Mouse (Mus musculus) mesoderm, embryonic 11.5 days (tissue): Measurements from ENCODE around the gene Cadps.
A peak's percentile ranks its signal among the peaks of the same experiment; 100 is the strongest.

Experiments
- DNase-seq: peaks from one replicate; pipeline ENCODE4 v3.0.0-alpha.2; 2012; ENCODE audit warnings: low read depth, low spot score

Gene Cadps

DNA sequence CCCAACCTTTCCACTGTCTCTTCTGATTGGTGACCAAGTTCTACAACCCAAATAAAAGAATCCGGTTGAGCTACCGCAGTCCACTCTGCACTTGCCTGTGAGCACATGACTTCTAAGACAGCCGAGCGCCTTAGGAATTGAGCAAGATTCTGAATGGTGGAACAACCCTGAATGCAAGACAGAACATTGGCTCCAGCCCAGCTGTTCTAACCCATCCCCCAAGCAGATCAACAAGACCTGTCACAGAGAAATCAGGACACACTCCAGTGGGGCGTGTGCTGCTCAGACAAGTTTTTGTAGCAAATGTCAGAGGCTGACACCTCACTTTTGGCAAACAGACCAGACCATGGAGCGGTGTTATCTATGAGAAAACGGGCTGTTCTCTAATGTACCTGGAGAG is 431.7 kb downstream of the Cadps start:
- DNase-seq: no peak

DNA sequence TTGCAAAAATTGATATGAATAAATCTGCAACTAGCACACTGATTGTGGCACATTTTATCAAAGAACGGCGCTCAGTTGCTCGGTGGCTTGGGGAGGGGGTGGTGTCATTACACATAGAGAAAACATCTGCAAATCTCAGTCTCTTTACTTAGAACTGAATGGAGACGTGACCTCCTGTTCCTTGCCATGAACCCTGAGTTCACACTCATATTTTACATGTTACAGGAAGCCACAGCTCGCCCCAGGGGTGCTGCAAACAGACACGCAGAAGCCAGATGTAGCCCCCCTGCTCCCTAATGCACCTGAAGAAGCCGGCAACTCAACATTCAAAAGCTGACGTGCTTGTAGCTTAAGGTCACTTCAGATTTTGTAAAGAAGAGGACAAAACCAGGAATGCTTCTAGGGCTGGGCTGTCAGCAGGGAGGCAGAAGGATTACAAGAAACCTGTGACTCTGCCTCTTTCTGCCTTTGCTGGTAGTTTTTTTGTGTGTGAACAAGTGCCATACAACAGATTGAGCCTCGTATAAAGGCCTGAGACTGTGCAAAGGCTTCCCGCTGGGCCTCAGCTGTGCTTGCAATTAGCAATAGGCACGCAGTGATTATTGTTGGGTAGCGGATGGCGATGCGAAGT is 434.0 kb downstream of the Cadps start:
- peak; percentile 57 for DNase-seq

DNA sequence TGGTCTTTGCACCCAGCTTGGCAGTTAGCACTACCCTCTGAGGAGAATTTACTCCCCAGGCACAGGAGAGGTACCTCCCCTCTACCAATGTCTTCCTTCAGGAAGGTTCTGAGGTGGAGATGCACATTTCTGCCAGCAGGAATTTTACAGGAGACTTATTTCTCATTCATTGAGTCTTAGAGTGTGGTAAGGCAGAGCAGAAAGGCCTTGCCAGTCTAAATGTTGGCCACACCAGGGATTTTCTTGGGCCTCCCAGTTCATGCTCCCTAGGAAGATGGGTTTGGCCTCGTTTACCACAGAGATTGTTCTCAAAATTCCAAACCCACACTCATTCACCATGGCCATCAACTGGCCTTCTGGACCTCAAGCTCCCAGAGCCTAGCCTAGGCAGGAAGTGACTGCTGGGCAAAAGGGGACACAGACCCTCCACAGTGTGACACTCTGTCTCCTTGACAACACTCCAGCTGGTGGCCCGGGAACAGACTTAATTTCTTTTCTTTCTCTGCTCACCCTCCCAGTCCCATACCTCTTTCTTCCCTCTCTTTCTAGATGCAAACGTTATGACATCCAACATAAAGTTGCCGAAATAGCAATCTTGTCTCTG is 434.6 kb downstream of the Cadps start:
- peak; percentile 56 for DNase-seq

DNA sequence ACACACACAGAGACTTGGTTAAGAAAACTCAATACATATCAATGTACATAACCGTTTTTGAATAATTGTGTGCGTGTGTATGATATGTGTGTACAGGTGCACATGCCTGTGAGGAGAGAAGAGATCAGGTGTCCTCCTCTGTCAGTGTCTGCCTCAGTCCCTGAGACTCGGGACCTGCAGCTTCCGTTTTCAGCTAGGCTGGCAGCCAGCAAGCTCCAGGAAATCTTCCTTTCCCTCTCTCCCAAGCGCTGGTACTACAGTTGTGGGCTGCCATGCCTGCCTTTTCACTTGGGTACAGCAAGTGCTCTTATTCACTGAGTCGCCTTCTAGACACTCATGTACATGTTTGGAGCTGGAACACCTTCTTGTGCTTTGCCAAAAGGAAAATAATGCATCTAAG is 435.7 kb downstream of the Cadps start:
- no peak for DNase-seq

DNA sequence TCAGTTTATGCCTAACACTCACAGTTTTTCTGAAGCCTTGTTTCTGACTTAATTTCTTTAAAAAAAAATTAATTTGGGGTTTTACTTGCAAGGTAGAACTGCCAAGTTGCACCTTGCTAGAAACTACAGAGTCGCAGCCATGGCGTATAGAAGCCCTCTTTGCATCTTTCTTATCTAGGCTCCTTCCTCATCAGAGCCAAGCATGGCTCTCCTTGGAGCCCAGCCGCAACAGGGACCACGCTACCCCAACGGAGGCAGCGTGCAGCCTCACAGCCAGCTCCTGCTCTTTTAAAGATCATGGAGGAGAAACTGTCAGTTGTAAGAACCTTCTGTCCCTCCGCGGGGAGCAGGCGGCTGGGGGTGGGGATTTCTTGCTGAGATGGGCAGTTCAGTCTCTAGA is 445.0 kb downstream of the Cadps start:
- DNase-seq: no peak

DNA sequence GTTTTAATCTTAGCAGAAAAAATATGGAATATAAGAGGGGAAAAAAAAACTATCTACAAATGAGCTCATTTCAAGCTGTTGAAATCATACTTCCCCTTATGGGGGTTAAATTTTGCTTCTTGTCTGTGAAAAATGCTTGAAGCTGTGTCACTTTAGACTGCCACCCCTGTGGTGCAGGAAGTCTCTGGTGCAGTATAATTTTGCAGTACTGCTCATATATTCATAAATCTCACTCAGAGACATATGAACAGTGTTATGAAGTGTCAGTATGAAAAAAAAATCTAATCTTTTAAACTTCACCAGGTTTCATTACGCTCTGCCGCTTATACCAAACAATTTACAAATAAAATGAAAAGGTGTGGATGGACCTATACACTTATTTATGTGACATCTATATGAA is 445.6 kb downstream of the Cadps start:
- DNase-seq: no peak

DNA sequence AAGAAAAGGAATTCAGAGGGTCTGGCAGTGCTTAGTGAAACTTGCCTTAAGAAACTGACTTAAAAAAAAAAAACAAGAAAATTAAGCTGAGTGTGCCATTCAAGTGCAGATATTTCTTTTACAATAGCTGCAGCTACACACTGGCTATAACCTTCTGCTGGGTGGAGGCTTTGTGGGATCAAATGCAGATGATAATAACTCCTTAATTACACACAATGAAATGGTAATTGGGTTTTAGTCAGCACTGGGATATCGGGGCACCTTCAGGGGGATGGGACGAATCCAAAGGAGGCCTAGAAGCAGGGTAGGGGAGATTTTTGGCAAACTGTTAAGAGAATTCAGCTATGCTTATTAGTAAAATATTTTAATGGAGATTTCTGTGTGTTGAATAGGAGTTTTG is 447.4 kb downstream of the Cadps start:
- no peak for DNase-seq

DNA sequence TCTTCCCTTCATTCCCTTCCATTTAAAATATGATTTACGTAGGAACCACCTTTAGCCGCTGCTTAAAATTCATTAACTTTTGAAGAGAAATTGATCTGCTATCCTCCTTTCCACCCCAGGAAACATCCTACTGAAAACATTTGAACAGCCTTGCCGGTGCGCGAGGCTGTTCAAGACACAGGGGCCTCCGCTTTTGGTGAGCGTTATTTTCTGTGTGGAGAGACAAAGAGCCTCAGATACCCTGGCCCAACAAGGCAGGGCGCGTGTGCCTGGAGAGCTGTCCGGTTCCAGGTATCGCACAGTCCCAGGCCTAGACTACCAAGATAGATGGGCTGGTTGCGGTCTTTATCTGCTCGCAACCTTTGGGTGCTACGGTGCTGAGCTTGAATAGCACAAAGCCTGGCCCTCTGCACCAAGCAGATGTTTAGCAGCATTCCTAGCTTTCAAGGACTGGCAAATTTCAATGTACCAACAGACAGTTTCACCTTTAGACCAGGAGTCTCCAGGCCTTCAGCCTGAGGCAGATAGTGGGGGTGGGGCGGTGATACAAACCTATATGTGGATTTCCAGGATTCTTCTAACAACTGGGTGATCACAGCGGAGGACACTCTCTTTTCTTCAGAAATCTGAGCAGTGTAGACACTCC is 472.5 kb downstream of the Cadps start:
- peak; percentile 14 for DNase-seq

DNA sequence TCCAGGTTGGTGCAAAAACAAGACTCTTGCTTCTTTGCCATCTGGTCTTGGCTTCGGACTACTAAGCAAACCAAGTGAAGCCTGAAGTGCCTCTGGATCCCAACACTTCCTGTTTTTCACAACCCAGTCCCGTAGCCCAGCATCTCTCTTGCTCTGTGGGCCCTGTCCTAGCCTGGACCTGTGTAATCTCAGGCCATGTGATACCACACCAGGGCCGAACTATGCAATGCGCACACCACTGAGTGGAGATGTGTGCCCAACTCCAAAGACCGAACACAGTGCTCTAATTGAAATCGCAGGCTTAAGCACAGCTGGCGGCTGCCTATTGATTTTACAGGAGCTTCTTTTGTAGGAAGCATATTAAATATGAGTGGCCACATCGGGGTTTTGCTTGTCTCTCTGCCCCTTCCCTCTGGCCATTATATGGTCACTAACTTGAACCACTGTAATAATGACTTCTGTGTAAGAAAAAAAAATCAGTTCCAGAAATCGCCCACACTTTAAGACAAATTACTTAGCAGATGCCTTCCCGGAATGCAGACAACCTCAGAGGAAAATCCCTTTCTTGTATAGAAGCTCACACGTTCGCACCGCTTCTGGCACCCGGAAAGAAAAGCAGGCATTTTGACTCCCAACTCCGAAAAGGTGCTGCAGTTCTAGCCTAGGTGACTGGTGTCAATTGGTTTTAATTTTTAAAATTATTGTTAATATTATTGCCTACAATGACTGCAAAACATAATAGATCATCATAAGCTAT is 473.4 kb downstream of the Cadps start:
- peak; percentile 18 for DNase-seq

DNA sequence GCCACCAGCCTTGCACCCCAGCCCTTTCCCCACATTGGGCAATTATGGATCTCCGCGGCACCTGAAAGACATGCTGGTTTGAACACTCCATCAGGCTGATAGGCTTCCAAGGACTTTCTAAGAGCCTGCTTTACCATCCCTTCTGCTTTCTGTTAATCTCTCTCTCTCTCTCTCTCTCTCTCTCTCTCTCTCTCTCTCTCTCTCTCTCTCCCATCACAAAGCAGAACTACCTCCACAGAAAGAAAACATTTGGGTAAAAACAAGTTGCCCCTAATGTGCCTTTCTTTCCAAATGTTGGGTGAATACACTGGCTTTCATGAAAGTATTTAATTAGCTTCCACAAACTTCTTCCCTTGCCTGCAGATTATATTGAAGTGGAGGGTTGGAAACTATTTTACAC is 474.8 kb downstream of the Cadps start, which contains the start of gene Fezf2:
Gene Fezf2 (minus strand): TSS at position 101 of the 400 bp plus-strand sequence.
- no peak for DNase-seq

DNA sequence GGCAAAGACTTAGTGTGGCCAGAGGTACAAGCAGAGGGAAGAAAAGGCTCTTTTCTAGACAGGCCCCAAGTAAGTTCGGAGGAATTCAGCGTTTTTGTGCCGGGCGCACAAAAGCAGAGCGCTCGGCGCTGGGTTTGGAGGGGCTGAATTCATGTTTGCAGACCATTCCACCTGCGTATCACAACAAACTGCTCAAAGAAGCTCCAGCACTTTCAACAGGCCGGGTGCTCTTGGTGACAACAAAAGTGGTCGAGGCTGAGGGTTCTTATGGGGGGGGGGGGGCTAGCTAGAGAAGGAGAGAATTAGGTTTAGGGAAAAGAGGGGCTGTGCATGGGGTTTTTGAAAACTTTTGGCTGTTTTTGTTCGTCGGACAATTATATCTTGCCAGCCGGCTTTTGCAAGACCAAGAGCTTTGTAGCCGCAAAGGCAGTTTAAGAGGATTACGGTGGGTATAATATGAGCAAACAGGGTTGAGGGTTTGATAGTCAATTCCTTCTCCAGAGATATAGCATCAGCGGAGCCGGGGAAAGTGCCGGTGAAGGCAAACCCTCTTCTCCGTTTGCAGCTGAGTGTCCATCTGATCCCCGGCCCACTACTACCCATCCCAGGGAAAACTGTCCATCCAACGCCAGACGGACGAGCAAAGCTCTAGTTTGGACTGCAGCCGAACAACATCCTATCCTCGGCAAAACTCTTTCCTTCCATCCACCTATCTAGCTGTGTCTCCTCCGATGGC is 475.8 kb downstream of the Cadps start:
- DNase-seq: peak; percentile 21

DNA sequence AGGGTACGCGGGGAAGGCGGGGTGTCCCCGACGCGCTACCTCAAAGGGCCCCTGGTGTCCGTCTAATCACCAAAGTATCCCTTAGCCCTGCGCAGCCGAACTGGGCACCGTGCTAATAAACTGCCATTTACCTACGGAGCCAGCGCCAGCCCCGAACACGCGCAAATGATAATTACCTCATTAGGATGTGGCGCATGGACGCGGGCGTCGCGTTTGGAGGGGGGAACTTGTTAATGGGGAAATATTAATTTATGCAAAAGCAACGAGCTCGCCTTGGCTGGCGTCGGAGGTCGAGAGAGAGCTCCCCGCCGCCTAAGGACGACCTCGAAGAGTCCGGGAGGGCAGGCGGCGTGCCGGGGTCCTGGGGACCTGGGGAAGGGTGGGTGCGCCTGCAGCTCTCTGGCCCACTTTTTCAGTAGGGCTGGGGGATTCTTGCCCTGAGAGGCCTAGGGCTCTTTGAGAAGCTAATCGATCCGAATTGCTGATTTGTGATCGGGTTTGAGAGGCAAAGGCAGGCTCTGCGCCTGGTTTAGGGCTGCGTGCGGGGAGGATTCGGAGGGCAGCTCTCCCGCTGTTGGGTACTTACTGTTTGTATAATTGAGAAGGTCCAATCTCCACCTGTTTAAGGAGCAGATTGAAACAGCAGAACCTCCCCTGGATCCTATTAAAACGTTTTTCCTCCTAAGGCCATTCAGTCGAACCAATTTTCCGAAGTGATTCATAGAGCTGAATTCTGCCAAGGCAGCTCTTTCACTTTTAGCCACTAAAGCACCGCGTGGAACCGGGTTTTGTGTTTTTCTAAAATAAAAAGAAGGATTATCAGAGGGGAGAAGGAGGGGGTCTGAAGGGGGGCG is 476.6 kb downstream of the Cadps start:
- peak; percentile 18 for DNase-seq

DNA sequence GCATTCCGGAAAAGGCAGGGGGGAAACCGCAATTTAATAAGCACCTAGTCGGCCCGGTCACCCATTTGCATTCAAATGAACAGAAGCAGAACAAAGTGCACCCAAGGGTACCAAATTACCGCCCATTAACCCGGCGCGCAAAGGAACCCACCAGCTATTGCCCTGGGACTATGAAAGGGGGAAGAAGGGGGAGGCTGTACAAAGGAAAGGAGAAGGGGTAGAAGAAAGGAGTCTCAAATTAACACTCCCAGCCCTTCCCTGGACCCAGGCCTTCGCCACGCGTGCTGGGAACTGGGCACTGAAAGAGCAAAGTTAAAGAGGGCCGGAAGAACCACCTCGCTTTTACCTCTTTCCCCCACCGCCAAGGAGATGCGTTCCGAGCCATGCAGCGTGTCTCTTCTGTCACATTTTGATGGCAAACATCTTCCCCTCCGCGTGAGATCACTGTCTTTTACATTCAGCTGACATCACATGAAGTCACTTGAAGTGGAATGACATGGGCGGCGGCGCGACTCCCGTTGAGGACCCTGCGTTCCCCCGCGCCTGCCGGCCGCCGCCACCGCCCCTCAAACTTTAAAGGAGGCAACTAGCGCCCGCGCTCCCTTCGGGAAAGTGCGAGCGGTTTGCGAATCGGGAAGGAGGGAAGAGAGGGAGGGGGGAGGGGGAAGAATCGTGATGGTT is 477.5 kb downstream of the Cadps start:
- peak; percentile 14 for DNase-seq

DNA sequence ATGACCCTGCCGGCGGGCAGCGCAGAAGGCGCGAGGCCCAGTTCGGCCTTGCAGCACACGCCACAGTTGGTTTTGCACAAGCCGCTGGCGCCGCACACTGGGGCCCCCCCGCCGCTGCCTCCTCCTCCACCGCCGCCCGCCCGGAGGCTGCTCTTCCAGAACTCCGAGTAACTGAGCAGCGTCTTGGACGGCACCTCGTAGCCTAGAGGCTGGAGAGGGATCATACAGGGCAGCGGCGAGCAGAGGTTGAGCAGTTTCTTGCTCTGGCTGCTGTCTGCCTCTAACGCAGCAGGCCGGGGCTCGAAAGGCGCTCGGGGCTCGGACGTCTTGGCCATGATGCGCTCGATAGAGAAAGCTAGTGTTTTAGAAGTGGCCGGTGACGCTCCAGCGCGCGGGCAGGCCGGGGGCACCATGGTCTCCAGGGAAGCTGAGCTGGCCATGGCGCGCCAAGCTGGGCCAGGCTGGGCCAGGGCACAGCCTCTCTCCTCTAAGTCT is 478.1 kb downstream of the Cadps start:
- DNase-seq: peak; percentile 23

DNA sequence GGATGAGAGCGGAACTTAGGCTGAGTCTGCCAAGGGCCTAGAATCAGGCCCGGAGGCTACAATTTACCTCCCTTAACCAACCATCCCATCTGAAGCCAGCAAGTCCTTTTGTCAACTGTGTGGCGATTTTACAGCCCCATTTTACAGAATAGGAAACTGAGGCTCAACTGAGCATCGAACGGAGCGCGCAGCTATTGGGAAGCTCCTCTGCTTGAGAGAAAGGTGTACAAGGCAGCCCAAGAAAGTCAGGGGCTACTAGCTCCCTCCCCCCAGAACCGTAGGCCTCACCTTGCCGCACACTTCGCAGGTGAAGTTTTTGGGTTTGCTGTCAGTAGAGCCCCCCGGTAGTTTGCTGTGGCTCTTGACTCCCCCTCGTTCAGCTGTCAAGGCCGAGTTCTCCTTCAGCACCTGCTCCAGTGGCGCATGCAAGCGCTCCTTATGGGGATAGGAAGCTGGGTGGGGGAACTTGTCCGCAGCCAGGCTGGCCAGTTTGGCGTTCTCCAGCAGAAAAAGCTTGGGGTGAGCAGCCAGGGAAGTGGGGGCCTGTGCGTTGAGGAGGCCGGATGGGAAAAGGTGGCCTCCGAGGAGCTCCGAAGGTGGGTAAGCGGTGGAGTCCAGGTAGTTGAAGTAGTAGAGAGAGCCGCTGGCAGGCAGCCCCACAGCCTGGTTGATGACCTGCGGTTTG is 478.7 kb downstream of the Cadps start:
- peak; percentile 9 for DNase-seq

DNA sequence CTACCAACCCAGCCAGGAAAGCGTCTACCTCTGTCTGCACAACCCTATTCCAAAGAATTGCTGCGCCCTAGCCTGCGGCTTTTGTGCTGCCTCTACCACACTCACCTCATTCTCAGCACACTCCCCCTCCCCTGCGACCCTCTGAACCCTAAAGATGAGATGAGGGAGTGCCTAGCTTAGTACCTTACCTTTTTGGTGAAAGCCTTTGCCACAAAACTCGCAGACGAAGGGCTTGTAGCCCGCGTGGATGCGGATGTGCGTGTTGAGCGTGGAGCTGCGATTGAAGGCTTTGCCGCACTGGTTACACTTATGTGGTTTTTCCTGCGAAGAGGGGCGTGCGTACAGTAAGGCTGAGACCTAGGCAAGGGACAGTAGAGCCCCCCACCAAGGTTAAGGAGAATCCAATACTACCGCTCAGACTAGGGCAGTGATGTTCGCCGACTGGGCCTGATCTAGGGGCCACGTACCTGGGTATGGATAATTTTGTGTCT is 479.4 kb downstream of the Cadps start:
- peak; percentile 10 for DNase-seq

DNA sequence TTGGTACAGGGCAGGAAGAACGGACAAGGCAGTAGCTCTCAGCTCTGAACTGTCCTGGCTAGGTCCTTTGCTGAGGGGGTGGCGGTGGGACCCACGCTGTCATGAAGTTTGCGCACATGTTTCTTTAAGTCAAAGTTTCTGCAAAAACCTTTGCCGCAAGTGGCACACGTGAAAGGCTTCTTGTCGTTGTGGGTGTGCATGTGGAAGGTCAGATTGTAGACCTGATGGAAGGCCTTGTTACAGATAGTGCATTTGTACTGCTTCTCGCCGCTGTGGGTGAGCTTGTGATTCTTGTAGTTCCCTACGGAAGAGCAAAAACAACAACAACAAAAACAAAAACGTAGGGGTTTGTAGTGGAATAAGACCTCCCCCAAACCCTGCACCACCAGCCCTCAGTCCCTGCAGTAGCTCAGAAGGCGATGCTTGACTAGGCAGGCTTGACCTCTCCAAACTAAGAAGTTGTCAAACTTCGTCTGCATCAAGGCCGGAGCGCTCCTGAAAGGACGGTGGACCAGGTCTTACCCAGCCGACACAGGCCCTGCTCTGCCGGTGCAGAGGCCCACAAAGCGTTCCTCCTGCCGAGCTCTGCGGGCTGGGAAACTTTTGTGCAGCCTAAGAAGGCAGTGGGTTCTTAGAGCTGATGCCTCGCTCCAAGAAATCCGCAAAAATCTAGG is 480.3 kb downstream of the Cadps start:
- peak; percentile 16 for DNase-seq

DNA sequence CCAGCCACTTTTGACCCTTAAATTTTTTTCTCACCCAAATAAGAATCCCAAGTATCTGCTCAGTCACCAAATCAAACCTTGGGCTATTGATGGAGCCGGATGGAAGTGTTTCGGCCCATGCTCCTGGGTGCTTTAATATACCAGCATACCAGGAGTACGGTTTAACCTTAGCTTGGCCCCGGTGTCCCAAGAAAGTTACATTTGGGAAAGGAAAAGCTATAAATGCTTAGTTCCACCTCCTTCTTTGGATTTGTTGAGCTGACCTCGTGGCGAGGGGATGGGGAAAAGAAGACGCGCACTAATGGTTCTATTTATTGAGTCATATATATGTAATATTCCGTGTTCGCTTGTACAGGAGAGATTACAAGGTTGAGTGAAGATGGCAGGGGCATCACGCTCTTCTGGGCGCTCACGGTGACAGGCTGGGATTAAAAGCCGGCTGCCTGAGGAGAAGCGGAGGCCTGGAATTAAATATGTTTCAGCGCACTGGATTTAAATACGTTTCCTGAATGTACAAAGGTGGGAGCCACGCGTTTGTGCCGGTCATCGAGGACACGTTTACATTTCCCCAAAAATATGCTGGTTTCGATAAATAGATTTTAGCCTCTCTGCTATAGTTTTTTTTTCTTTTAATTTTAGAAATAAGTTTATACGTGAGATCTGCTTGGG is 481.0 kb downstream of the Cadps start:
- peak; percentile 10 for DNase-seq
